Mouse (Mus musculus): Measurements from ENCODE around the gene Mchr1. TPM values are rescaled to one million over a fixed set of nuclear protein-coding genes. Genes with fewer than 3 reads are reported as not detected.

Mchr1 gene
- polyA plus RNA-seq, 1 experiment from 2014 or later = 1.8 TPM

DNA sequence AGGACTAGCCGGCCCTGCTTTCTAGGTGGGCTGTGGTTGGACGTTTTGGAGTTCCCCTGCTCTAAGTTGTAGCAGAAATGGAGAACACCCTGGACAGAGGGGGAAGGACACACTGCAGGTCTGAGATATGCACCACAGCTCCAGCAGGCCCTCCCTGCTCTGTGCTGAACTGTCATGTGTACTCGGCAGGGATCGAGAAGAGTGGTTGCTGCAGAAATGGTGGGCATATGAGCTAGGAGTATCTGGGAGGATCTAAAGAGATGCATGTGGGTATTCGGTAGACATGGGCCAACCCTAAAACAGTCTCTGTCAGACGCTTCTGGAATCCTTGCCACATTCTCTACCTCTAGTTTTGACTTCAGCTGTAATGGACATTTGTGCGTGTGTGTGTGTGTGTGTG lies 4.0 kb upstream of the Mchr1 start:
- 87% methylated on average over 7 of the region's 7 CpGs for WGBS
- H3K4me3 ChIP-seq = no peak overlapping the region
- H3K36me3 ChIP-seq = no peaks in the 10 kb centered on the region
- H3K4me2 ChIP-seq (replicated peaks) = no peak overlapping the region
- H3K9me3 ChIP-seq = no peaks in the 10 kb centered on the region
- no peak overlapping the region for H3K27ac ChIP-seq (replicated peaks)
- peaks cover 14% of the 10 kb centered on the region for H3K4me1 ChIP-seq
- no peak for ATAC-seq (replicated peaks)
- H3K27me3 ChIP-seq = no peaks in the 10 kb centered on the region
- H3K9ac ChIP-seq (replicated peaks) = no peak overlapping the region

DNA sequence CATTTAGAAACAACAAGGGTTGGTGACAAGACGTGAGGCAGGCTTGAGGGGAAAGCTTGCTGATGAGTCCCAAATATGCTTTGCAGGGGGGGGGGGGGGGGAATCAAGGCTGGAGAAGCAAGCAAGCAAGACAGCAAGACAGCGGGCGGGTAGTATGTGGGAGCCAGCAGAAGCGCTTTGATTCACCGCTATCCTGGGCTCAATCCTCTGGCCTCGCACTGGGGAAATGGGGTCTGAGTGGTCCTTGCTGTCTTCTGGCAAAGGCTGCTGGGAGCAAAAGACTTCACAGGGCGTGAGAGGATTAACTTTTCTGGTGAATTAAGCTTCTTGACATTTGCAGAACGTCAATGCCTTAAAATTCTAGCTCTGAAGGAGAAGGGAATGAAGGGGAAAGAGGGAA lies 763 bp downstream of the Mchr1 start:
- peak overlapping the region; percentile 55; the same call in 1 of the 2 replicates for H3K9ac ChIP-seq (replicated peaks)

GRCm38 (mm10) chr15:81237471-81237870 lies 2.2 kb downstream of the Mchr1 start:
- ATAC-seq (replicated peaks) = no peak
- H3K4me3 ChIP-seq = no peak overlapping the region
- 93% methylated on average over 18 of the region's 18 CpGs for WGBS
- peaks cover 14% of the 10 kb centered on the region for H3K4me1 ChIP-seq
- no peaks in the 10 kb centered on the region for H3K9me3 ChIP-seq
- no peak overlapping the region for H3K4me2 ChIP-seq (replicated peaks)
- H3K36me3 ChIP-seq = no peaks in the 10 kb centered on the region
- H3K27me3 ChIP-seq = peaks cover 3% of the 10 kb centered on the region; the same call in 1 of the 2 replicates
- no peak overlapping the region for H3K9ac ChIP-seq (replicated peaks)
- H3K27ac ChIP-seq (replicated peaks) = no peak overlapping the region

More for the DNA sequence above, 763 bp downstream of the Mchr1 start:
- peaks cover 14% of the 10 kb centered on the region for H3K4me1 ChIP-seq
- WGBS = 8% methylated on average over 8 of the region's 8 CpGs
- no peaks in the 10 kb centered on the region for H3K9me3 ChIP-seq
- no peaks in the 10 kb centered on the region for H3K36me3 ChIP-seq
- peak overlapping the region; percentile 45 for H3K4me3 ChIP-seq
- peak overlapping the region; percentile 87 for H3K4me2 ChIP-seq (replicated peaks)
- H3K27me3 ChIP-seq = peaks cover 3% of the 10 kb centered on the region; the same call in 1 of the 2 replicates
- H3K27ac ChIP-seq (replicated peaks) = no peak overlapping the region
- ATAC-seq (replicated peaks) = no peak

DNA sequence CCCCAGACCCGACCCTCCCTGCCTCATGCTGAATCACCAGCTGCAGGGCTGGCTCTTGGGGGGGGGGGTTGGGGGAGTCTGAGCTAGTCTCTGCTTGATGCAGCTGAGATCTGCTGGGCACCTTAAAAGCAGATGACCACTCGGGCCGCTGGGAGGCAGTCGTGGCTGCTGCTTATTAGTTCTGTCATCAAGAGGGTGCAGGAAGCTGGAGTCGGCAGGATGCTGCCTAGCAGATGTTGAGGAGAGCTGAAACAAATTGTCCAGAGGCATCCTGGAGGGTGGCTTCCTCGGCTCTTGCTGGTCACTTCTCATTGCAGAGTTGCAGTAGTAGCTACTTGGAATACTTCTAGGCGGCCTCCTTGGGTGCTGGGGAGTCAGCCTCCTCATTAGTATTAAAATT lies 4.0 kb downstream of the Mchr1 start:
- Histone ChIP-seq H3K4me1 (peaks cover 14% of the 10 kb centered on the region), H3K36me3 (no peaks in the 10 kb centered on the region), H3K9me3 (no peaks in the 10 kb centered on the region), H3K9ac (replicated peaks) (no peak overlapping the region), H3K4me3 (no peak overlapping the region), H3K4me2 (replicated peaks) (no peak overlapping the region), H3K27me3 (peaks cover 3% of the 10 kb centered on the region; the same call in 1 of the 2 replicates), H3K27ac (replicated peaks) (no peak overlapping the region)
- ATAC-seq (replicated peaks) = no peak
- WGBS = 30% methylated on average over 7 of the region's 7 CpGs

- 63% methylated on average over 13 of the region's 13 CpGs for WGBS
- Histone ChIP-seq H3K9ac (replicated peaks) (no peak overlapping the region), H3K4me2 (replicated peaks) (no peak overlapping the region), H3K4me3 (no peak overlapping the region), H3K4me1 (peaks cover 14% of the 10 kb centered on the region), H3K27ac (replicated peaks) (no peak overlapping the region), H3K27me3 (peaks cover 3% of the 10 kb centered on the region; the same call in 1 of the 2 replicates), H3K9me3 (no peaks in the 10 kb centered on the region), H3K36me3 (no peaks in the 10 kb centered on the region)
- no peak for ATAC-seq (replicated peaks)
These were observed 4.6 kb downstream of the Mchr1 start for GRCm38 (mm10) chr15:81239794-81240343.

DNA sequence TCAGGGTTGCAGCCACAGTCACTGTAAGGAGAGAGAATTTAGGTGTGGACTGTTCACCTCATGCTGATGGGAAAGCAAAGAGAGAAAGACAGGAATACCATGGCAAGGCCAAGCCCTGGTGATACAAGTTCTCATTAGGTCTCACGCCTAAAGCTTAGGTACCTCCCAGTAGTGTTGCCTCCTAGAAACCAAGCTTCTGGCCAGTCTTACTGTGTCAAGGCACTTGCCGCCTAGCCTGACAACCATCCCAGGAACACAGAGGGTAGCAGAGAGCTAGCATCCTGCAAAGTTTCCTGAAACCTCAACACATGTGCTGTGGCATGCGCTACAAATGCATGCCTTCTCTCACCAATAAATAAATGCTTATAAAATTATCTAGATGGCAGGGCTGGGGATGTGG lies 11.6 kb downstream of the Mchr1 start:
- Histone ChIP-seq H3K4me1 (0 out of 2 replicates have a peak, but pooled peaks cover 4% of the 10 kb centered on the region), H3K9me3 (no peaks in the 10 kb centered on the region), H3K4me2 (replicated peaks) (no peak overlapping the region), H3K27me3 (no peaks in the 10 kb centered on the region), H3K9ac (replicated peaks) (no peak overlapping the region), H3K4me3 (no peak overlapping the region), H3K27ac (replicated peaks) (no peak overlapping the region), H3K36me3 (no peaks in the 10 kb centered on the region)
- ATAC-seq (replicated peaks) = no peak
- WGBS = 95% methylated on average over 3 of the region's 3 CpGs

GRCm38 (mm10) chr15:81247583-81248340 lies 12.5 kb downstream of the Mchr1 start:
- no peaks in the 10 kb centered on the region for H3K27me3 ChIP-seq
- no peaks in the 10 kb centered on the region for H3K36me3 ChIP-seq
- no peak overlapping the region for H3K9ac ChIP-seq (replicated peaks)
- H3K27ac ChIP-seq (replicated peaks) = no peak overlapping the region
- H3K9me3 ChIP-seq = no peaks in the 10 kb centered on the region
- no peak overlapping the region for H3K4me3 ChIP-seq
- no peak for ATAC-seq (replicated peaks)
- WGBS = 51% methylated on average over 13 of the region's 13 CpGs
- H3K4me1 ChIP-seq = 0 out of 2 replicates have a peak, but pooled peaks cover 4% of the 10 kb centered on the region
- no peak overlapping the region for H3K4me2 ChIP-seq (replicated peaks)

GRCm38 (mm10) chr15:81248341-81248679 lies 13.0 kb downstream of the Mchr1 start:
- Histone ChIP-seq H3K4me1 (0 out of 2 replicates have a peak, but pooled peaks cover 4% of the 10 kb centered on the region), H3K9me3 (no peaks in the 10 kb centered on the region), H3K4me3 (no peak overlapping the region), H3K9ac (replicated peaks) (no peak overlapping the region), H3K4me2 (replicated peaks) (no peak overlapping the region), H3K27me3 (no peaks in the 10 kb centered on the region), H3K27ac (replicated peaks) (no peak overlapping the region), H3K36me3 (no peaks in the 10 kb centered on the region)
- whole genome bisulfite sequencing = 83% methylated on average over 4 of the region's 4 CpGs
- ATAC-seq (replicated peaks) = no peak

DNA sequence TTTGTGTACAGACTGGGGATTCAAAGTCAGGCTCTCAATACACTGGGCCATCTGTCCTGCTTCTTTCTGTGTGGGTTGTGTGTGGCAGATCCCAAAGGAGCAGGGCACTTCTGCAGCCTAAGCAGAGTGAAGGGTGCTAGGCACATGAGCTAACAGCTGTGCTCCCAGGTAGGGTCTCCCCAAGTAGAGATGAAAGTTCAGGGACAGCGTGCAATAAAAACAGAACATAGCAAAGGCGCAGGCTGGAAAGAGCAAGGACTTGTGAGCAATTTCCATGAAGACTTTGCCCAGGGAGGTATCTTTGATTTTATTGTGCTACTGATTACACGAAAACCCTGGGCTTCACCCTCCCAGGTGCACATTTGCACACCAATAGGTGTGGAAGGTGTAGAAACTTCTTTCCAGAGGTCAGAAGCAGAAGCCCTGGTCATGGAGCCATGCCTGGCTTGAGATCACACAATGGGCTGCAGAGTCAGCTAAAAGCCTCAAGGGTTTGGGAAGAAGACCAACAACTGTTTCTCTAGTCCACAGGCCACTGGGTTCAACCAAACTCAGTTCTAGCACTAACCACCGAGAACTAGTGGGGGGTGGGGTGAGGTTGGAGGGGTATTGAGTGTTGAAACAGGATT lies 13.8 kb downstream of the Mchr1 start:
- no peak overlapping the region for H3K27ac ChIP-seq (replicated peaks)
- no peak overlapping the region for H3K9ac ChIP-seq (replicated peaks)
- H3K36me3 ChIP-seq = no peaks in the 10 kb centered on the region
- 85% methylated on average over 4 of the region's 4 CpGs for WGBS
- H3K4me3 ChIP-seq = no peak overlapping the region
- no peaks in the 10 kb centered on the region for H3K9me3 ChIP-seq
- H3K27me3 ChIP-seq = no peaks in the 10 kb centered on the region
- H3K4me1 ChIP-seq = 0 out of 2 replicates have a peak, but pooled peaks cover 4% of the 10 kb centered on the region
- no peak for ATAC-seq (replicated peaks)
- no peak overlapping the region for H3K4me2 ChIP-seq (replicated peaks)

DNA sequence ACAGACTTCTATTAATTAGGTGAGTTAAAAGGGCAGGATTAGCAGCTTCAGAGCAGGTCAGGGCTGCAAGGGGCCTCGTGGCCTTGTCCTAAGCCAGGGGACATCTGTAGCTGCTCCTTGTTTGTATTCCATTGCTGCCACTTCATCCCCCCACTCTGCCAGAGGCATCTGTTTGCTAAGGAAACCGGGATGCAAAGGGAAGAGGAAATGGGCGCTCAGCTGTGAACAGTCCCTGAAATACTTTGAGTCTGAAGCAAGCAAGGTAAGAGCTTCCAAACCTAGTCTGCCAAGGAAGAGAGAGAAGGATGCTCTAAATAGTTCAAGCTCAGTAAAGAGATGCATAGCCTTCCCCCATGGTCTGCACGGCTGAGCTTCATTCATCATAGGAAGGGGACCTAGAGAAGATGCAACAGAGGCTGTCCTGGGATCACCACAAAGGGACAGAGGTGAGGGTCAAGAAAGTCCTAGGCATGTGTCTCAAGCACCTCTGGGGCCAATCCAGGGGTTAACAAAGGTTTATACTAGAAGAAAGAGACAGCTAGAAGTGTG lies 17.4 kb downstream of the Mchr1 start:
- no peak for ATAC-seq (replicated peaks)
- H3K27me3 ChIP-seq = no peaks in the 10 kb centered on the region
- H3K4me2 ChIP-seq (replicated peaks) = no peak overlapping the region
- 0 out of 2 replicates have a peak, but pooled peaks cover 10% of the 10 kb centered on the region for H3K4me1 ChIP-seq
- no peak overlapping the region for H3K9ac ChIP-seq (replicated peaks)
- H3K36me3 ChIP-seq = no peaks in the 10 kb centered on the region
- no peak overlapping the region for H3K4me3 ChIP-seq
- H3K9me3 ChIP-seq = no peaks in the 10 kb centered on the region
- 61% methylated on average over 4 of the region's 4 CpGs for WGBS
- no peak overlapping the region for H3K27ac ChIP-seq (replicated peaks)

DNA sequence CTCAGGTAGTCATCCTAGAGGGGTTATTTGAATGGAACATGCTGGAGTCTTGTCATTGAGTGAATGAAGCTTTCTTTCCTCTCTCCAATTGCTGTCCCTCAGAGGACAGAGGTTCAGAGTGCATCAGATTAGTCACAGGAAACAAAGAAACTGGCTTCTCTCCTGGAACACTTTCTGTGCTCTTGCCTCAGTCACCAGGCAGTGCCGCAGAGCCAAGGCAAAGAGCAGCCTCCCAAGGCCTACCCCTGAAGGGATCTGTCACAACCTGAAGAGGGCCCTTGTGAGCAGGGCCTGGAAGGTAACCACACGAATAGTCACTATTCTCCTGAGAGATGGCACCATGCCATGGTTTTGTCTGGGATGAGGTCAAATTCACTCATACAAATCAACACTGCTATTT lies 18.3 kb downstream of the Mchr1 start:
- H3K4me3 ChIP-seq = no peak overlapping the region
- H3K9me3 ChIP-seq = no peaks in the 10 kb centered on the region
- 0 out of 2 replicates have a peak, but pooled peaks cover 10% of the 10 kb centered on the region for H3K4me1 ChIP-seq
- H3K27me3 ChIP-seq = no peaks in the 10 kb centered on the region
- WGBS = 69% methylated on average over 2 of the region's 2 CpGs
- no peak for ATAC-seq (replicated peaks)
- H3K9ac ChIP-seq (replicated peaks) = no peak overlapping the region
- no peaks in the 10 kb centered on the region for H3K36me3 ChIP-seq
- no peak overlapping the region for H3K27ac ChIP-seq (replicated peaks)
- H3K4me2 ChIP-seq (replicated peaks) = no peak overlapping the region

DNA sequence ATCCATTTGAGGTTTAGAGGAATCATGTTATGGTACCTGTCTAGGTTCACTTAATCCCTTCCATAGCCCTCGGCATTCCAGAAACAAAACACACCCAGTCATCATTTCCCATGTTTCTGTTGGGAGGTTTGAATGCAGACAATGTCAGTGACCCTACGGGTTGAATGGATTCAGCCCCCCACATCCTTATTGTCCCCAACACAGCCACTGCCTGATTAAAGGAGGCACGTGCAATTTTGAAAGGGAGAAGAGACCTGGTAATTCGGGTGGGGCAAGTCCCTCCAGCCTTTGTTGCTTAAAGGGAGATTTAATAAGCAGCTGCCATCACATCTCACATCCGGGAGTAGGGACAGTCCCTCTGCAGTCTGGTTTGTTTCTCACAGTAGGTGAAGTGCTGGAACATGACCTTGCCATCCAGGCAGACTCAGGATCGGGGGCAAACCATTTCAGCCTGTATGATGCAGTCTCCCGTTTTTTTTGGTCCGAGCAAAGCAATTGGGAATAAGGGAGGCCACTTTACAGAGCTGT lies 18.9 kb downstream of the Mchr1 start:
- WGBS = 46% methylated on average over 8 of the region's 8 CpGs
- Histone ChIP-seq H3K27me3 (no peaks in the 10 kb centered on the region), H3K9ac (replicated peaks) (no peak overlapping the region), H3K4me2 (replicated peaks) (no peak overlapping the region), H3K9me3 (no peaks in the 10 kb centered on the region), H3K4me3 (no peak overlapping the region), H3K36me3 (no peaks in the 10 kb centered on the region), H3K4me1 (0 out of 2 replicates have a peak, but pooled peaks cover 10% of the 10 kb centered on the region), H3K27ac (replicated peaks) (no peak overlapping the region)
- no peak for ATAC-seq (replicated peaks)

All from forebrain, embryonic 15.5 days (tissue).